Mouse (Mus musculus) urinary bladder, postnatal 25 days (tissue): Measurements from ENCODE around the gene Sgip1.

ENCODE experiments used
- DNase-seq: peaks from one replicate; pipeline ENCODE4 v3.0.0; 2022; ENCODE audit warnings: low spot score

Gene Sgip1

DNA sequence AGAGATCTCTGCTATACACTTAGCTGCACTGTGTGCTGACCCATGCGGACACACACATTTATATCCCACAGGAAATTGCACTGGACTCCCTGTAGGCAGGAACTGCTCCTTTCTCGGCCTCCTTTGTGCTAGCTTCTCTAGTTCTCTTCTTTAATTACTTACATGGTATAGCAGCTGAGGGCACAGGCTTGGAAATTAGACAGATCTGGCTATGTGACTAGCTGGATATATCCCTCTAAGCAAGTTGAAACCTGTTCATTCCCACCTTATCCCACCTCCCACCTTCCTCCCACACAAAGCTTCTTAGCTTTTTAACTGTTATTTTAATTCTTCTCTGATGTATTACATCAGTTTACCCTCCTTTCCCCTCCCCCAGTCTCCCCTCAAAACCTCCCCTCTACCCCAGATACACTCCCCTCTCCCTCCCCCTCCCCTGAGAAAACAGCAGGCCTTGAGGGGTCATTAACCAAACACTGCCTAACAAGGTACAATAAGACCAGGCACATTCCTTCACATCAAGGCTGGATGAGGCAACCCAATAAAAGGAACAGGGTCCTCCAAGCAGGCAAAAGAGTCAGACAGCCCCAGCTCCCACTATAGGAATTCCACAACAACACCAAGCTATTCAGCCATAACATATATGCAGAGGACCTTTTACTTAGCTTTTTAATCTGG, 34.6 kb downstream of the Sgip1 start:
- no peak for DNase-seq

DNA sequence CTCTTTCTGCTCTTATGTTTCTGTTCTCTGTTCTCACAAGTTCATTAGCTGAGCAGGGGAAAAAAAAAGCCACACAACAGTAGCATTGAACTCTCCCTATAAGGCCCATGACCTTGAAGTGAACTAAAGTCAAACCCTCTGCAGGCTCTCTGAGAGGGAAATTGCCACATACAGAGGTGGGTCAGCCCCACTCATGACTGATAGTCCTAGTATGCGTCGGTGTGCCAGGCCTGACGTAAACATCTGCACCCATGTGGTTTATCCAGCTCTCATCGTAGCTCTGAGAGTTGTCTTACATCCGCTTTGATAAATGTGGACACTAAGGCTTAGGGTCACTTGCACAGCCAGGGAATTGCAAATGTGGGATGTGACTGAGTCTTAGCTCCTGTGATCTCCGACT, 38.8 kb downstream of the Sgip1 start:
- no peak for DNase-seq

DNA sequence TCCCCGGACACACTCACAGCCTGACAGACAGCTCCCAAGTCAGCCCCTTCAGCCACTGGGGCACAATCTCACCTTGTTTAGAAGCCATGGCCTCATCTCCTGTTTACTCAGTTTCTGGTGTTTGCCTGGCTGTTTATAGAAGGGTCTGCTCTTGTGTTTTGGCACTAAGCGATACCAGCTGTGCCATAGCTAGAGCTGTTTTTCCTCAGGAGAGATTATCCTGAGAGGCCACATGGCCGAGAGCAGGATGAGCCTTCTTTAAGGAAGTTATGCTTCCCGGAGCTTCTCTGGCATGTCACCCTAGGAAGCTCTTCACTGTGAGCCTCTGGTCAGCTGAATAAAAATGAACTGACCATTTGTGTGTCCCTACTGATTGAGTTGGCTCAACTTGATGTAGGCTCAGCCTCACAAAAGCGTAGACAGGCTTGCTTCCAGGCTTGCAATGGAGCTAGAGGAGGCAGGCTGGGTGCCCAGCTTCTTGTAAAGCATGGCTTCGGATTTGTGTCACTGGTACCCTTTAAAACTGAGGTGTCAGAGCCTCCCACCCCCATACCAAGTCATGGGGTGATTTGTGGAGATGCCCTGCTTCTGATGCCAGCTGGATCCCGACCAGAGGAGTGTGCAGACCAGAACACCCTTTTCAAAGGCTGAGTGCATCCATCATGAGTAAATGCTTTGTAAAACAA, 42.1 kb downstream of the Sgip1 start:
- no peak for DNase-seq

- DNase-seq: no peak
These were observed 44.1 kb downstream of the Sgip1 start for GRCm38 (mm10) chr4:102785158-102785557.

- no peak for DNase-seq
These were observed 51.1 kb downstream of the Sgip1 start for GRCm38 (mm10) chr4:102792100-102792790.

- no peak for DNase-seq
These were observed 60.4 kb downstream of the Sgip1 start for GRCm38 (mm10) chr4:102801471-102801870.

- DNase-seq: no peak
These were observed 60.8 kb downstream of the Sgip1 start for GRCm38 (mm10) chr4:102801936-102802335.

DNA sequence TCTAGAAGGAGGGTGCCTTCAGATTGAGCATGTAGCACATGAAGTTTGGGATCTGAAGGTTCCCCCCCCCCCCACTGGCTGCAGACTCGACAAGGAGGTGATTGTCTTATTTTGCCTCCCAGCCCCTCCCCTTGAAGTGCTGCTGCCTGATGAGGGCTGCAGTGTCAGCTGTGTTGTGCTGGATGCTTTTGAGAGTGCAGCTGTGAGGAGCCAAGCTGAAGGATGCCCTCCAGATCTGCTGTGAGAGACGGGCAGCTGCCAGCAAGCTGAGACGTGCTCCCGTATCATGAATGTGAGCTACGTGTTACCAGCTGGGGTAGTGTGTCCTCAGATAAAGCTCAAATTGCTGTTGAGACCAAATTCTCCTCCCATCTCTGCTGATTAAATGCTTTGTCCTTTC, 63.5 kb downstream of the Sgip1 start:
- no peak for DNase-seq

GRCm38 (mm10) chr4:102806987-102807386, 65.9 kb downstream of the Sgip1 start:
- no peak for DNase-seq

DNA sequence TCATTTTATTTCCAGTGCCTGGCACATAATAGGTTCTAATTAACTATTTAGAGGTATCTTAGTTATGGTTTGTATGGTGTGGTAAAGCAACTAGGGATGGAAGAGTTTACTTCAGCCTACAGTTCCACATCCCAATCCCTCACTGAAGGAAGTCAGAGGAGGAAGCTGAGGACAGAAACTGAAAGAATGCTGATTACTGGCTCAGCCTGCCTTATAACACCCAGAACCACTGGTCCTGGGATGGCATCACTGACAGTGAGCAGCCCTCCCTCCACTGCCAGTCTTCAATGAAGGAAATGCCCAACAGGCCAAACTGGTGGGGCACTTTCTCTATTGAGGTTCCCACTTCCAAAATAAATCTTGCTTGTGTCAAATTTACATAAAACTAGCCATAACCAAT, 67.2 kb downstream of the Sgip1 start:
- DNase-seq: no peak

DNA sequence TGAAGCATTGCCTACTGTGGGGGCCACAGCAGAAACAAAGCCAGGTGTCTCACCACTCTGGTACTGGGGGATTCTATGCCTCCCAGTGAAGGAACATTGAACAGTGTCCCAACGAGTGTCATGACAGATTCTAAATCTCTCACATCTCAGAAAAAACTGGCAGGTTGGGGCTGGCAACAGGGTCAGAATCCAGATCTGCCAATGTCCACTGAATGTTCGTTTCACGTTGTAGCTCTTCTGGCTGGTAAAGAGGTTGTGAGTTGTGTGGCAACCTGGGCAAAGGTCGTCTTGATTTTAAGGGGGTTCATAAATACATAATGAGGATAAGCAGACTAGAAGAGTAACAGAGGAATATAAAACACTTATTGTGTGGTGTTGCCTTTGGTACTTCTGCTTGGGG, 68.2 kb downstream of the Sgip1 start:
- no peak for DNase-seq

- DNase-seq: no peak
These were observed 69.2 kb downstream of the Sgip1 start for GRCm38 (mm10) chr4:102810277-102810676.

DNA sequence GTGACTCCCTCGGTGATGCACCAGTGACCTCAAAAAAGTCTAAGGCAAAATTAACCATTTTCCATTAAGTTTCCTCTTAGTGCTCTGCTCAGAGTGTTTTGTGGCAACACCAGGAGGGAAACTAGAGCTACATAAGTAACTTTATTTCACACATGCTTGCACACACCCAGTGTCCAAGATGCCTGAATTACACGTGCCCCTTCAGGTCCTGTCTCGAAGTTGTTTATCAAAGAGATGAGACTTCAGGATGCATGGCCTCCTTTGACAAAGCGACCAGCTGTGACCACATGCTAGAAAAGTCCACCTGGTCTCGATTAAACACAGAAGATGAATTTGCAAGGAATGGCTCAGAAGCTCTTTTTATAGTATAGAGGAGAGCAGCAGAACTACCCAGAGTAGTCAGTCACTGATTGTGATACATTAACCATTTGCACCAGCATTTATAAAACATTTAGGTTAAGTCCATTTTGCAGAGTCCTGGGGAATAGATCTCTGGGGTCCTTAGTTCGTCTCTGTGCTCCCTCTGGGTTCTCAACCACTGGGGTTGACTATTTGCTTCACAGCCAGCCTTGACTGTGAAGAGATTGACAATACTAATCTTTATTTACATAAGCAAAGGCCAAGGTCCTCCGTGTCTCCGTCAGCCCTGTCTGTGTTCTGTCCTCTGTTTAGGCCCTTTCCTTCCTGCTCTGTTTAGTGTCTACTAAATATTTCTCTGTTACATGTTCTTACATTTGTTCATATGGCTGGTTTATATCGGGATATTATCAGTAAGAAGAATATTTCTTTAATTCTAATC, 70.1 kb downstream of the Sgip1 start:
- DNase-seq: no peak

DNA sequence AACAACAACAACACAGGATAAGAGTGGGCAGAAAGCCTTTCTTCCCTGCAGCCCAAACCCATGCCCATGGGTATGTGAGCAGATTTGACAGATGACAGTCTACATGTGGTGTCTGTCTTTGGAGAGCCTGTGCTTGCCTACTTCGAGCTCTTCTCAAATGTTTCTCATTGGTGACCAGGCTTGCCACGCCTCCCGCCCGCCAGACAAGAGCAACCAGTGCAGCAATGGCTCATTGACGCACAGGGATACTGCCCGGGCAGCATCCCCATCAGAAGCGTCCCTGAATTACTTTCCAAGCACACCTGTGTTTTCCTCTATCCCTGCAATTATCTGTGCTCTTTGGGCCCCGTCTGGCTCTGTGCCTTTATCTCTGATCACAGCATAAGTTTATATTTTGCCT, 72.2 kb downstream of the Sgip1 start:
- no peak for DNase-seq

GRCm38 (mm10) chr4:102821786-102822185, 80.7 kb downstream of the Sgip1 start:
- DNase-seq: no peak

DNA sequence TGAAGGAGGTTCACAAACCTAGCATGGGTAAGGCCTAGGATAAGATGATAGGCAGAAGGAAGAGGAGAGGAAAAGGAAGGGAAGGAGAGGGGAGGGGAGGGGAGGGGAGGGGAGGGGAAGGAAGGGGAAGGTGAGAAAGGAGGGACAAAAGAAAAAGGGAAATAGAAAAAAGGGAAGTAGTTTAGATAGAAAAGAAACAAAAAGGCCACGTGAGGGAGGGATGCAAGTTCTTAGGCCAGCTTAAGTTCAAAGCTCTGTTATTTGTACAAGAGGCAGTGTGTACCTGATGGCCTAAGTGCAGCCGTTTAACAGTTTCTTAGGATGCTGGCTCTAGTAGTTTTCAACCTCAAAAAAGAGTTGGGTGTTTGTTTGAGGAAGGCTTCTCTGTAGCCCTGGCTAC, 83.4 kb downstream of the Sgip1 start:
- DNase-seq: no peak

DNA sequence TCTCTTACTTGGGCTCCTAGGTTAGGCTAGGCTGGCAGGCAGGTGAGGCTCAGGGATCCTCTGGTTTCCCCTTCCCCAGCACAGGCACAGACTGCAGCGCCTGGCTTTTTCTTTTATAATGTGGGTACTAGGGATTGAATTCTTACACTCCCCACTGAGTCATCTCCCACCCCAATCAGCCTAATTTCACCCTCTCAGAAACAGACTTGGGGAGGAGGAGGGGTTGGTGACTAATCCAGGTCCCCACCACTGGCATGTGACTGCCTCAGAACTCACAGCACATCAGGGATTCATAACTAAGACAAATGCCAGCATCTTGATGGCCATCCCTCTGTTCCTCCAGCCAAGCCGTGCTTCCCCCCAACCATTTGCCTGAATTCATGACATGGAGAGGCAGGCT, 85.1 kb downstream of the Sgip1 start:
- DNase-seq: no peak

DNA sequence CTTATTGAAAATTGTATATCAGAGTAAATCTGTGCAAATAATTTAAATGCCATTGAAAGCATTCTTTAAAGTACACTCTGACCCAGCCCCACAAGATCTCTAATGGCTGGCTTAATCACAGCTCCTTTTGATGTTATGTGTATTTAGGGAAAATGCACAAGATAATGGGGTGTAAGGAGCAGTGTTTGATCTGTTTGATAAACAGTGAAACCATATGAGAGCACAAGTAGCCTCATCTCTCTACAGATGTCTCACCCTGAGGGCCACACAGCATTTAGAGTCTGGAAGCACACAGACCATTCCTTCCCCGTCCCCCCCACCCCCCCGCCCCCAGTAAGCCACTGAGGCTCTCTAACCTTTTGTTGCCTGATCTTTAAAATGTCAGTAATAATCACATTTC, 87.4 kb downstream of the Sgip1 start:
- no peak for DNase-seq

GRCm38 (mm10) chr4:102833191-102833590, 92.1 kb downstream of the Sgip1 start:
- DNase-seq: no peak

DNA sequence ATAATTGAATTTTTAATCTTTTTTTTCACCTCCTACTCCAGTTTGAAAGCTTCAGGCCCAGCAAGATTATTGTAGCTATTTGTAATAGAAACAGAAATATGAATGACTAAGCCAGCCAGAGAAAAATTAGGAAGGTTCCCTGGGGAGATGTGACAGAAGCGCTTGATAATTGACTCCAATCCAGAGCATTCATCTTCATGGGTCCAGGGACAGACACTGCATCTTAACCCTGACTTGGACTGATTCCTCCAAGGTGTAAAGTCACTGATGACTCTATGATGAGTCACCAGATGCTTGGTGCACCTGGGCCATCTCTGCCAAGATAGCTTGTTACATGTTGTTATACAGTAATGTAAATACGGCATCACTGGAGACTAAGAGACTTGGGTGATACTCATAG, 92.6 kb downstream of the Sgip1 start:
- no peak for DNase-seq

- no peak for DNase-seq
These were observed 93.6 kb downstream of the Sgip1 start for GRCm38 (mm10) chr4:102834710-102835109.

DNA sequence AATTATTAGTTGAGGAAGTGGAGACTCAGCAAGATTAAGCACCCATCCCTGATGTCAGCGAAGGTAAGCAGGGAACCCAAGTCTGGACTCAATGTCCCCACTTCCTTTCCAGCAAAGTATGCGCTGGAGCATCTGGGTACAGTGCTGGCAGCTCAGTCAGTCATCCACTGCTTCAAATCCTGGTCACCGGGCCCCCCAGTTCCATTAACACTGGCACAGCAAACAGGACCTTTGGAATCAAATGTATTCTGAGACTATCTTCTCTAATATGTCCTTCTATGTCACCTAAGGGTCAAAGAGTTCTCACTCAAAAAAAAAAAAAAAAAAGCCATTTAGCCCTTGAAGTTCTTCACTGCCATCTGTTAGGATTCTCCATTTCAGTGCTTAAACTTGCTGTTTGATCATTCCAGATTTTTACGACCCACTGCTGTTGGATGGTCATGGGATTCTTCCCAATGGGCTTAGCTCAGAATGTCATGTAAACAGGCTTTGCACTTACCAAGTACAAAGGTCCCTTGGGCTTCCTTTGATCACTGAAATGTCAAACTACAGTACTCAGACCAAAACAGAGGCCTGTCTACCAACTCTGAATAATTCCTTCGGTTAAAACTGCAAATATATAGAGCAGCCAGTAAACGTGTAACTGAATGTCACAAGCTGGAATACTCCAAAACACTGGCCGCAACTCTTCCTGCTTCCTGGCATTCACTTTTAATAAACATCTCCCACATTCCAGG, 99.1 kb downstream of the Sgip1 start:
- DNase-seq: no peak
